Mouse (Mus musculus) limb, embryonic 11.5 days (tissue): ENCODE data around the gene Cblb. TPM values are rescaled to one million over a fixed set of nuclear protein-coding genes. Genes with fewer than 3 reads are reported as not detected.
A peak's percentile ranks its signal among the peaks of the same experiment; 100 is the strongest.

Source experiments
- ATAC-seq: fragments of 200-750 bp; cut with Nextera tagmentation; 2 replicates; pipeline ENCODE4 v1.8.0; 2017; ENCODE audit warnings: low read depth; ENCODE audit not compliant: insufficient number of reproducible peaks, low FRiP score, low TSS enrichment
- DNase-seq: peaks from one replicate; pipeline ENCODE4 v3.0.0-alpha.2; 2015; ENCODE audit warnings: low spot score
- H3K27ac ChIP-seq: fragments of 300-500 bp; sonication (generic); replicated peaks from 2 replicates; pipeline ENCODE4 v1.5.1; 2014; ENCODE audit warnings: low read depth, mild to moderate bottlenecking, low read length
- H3K27me3 ChIP-seq: fragments of 300-500 bp; sonication (generic); 2 replicates; pipeline ENCODE4 v1.6.1; 2014; ENCODE audit warnings: mild to moderate bottlenecking, low read length, mixed read lengths; ENCODE audit not compliant: control insufficient read depth, insufficient read depth
- H3K36me3 ChIP-seq: fragments of 300-500 bp; sonication (generic); 2 replicates; pipeline ENCODE4 v1.6.1; 2014; ENCODE audit warnings: mild to moderate bottlenecking, low read length, moderate library complexity, mixed read lengths; ENCODE audit not compliant: control insufficient read depth, insufficient read depth
- H3K4me1 ChIP-seq: fragments of 300-500 bp; sonication (generic); 2 replicates; pipeline ENCODE4 v1.6.1; 2014; ENCODE audit warnings: low read length, mixed read lengths; ENCODE audit not compliant: control insufficient read depth, insufficient read depth
- H3K4me2 ChIP-seq: fragments of 300-500 bp; sonication (generic); 2 replicates; pipeline ENCODE4 v1.6.1; 2014; ENCODE audit warnings: low read depth, mild to moderate bottlenecking, moderate library complexity; ENCODE audit not compliant: severe bottlenecking
- H3K4me3 ChIP-seq: fragments of 300-500 bp; sonication (generic); 2 replicates; pipeline ENCODE4 v1.5.1; 2014; ENCODE audit warnings: low read depth, low read length
- H3K9ac ChIP-seq: fragments of 300-500 bp; sonication (generic); 2 replicates; pipeline ENCODE4 v1.6.1; 2014; ENCODE audit warnings: mild to moderate bottlenecking, low read length
- H3K9me3 ChIP-seq: fragments of 300-500 bp; sonication (generic); 2 replicates; pipeline ENCODE4 v1.6.1; 2016; ENCODE audit warnings: low read length; ENCODE audit not compliant: control insufficient read depth
- WGBS: fragments of 180-500 bp; shearing (Covaris S2); extraction: QIAGEN DNeasy Blood & Tissue Kit; methylation state at CpG from one replicate; pipeline ENCODE4 v1.1.7; 2014; 5-methylcytosine and 5-hydroxymethylcytosine counted together
- polyA plus RNA-seq: library from polyadenylated mRNA; unstranded; fragments of >200 nt; fragmentation: Nextera tagmentation; extraction: Ambion mirVana; gene quantifications from 2 replicates; pipeline ENCODE4 v1.2.1, GENCODE M21; 2014

Gene Cblb
- polyA plus RNA-seq, 1 experiment from 2014 or later = 33.1 TPM

DNA sequence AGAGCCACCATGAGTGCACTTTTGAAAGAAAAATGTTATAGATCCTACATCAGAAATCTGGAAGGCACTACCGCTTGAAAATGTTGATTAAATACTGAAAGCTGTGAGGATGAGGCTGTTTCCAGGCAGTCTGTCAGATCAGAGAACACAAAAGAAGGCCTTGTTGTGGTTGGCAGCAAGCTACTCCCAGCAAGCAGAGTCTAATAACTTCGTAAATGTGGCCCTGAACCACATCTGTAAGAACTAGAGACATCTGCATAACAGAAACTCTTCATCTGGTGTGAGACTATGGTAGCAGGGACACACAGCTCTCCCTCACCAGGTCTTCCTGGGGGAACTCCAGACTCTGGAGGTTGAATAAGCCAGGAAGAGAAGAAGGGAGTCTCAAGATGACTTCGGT is 24.0 kb upstream of the Cblb start:
- no peaks in the 10 kb centered on the region for H3K9me3 ChIP-seq
- H3K4me1 ChIP-seq = no peaks in the 10 kb centered on the region
- DNase-seq = no peak
- ATAC-seq = no peak
- H3K4me3 ChIP-seq = no peak overlapping the region
- 84% methylated on average over 3 of the region's 3 CpGs for WGBS
- H3K9ac ChIP-seq = no peak overlapping the region
- H3K27me3 ChIP-seq = no peaks in the 10 kb centered on the region
- H3K27ac ChIP-seq = no peak overlapping the region
- H3K36me3 ChIP-seq = no peaks in the 10 kb centered on the region
- no peak overlapping the region for H3K4me2 ChIP-seq

DNA sequence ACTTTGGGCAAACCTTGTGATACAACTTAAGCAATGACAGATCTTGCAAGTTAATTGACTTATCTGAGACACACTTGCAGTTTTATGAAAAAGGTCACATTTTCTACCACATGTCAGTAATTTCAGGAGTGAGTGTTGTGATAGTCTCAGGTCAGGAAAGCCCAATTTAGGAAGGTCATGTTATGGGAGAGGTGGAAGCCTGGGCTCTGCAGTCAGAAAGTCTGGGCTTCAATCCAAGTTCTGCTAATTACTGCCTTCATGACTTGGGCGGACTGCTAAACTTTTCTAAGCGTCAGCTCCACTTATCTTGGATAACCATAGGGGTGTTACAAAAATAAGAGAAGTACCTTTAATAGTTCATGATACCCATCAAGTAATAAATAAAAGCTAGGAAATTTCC is 22.6 kb upstream of the Cblb start:
- Histone ChIP-seq H3K4me2 (no peak overlapping the region), H3K27ac (no peak overlapping the region), H3K4me3 (no peak overlapping the region), H3K9ac (no peak overlapping the region), H3K36me3 (no peaks in the 10 kb centered on the region), H3K27me3 (no peaks in the 10 kb centered on the region), H3K4me1 (no peaks in the 10 kb centered on the region), H3K9me3 (no peaks in the 10 kb centered on the region)
- ATAC-seq (no peak), DNase-seq (no peak)
- 42% methylated on average over 2 of the region's 2 CpGs for WGBS

DNA sequence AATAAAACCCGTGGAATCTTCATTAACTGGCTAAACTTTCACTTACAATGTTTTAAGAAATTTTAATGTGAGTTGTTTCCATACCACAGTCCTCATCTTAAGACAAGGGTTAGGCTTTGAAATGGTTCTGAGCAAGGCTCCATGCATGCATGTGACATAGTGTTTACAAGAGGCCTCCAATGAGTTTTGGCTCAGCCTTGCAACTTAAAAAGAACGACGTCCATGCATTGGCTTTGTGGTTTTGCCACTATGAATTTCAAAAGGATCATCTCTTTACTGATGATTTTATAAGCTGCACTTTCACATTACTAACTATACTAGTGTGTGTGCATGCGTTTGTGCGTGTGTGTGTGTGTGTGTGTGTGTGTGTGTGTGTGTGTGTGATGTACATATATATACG is 21.6 kb upstream of the Cblb start:
- H3K9ac ChIP-seq = no peak overlapping the region
- H3K36me3 ChIP-seq = no peaks in the 10 kb centered on the region
- no peak overlapping the region for H3K27ac ChIP-seq
- H3K4me3 ChIP-seq = no peak overlapping the region
- no peaks in the 10 kb centered on the region for H3K4me1 ChIP-seq
- H3K27me3 ChIP-seq = no peaks in the 10 kb centered on the region
- ATAC-seq (no peak), DNase-seq (no peak)
- 90% methylated on average over 6 of the region's 6 CpGs for WGBS
- no peaks in the 10 kb centered on the region for H3K9me3 ChIP-seq
- H3K4me2 ChIP-seq = no peak overlapping the region

DNA sequence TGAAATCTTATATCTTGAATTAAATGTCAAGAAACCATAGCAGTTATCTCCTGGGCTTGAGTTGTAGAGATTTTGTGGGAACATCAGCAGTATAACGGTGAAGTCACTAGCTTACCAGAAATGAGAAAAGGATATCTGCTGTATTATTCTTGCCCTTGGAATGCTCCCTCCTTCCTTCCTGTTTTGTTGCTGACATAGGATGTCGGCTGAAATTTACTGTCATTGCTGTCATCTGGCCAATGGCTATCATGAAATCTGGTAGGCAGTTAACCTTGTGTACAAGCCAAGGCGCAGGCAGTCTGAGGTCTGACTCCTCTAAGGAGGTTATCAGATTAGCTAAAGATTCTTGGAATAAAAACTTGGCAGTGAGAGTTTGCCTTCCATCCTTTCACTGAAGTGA is 18.0 kb upstream of the Cblb start:
- H3K36me3 ChIP-seq = no peaks in the 10 kb centered on the region
- no peak overlapping the region for H3K4me3 ChIP-seq
- H3K9ac ChIP-seq = no peak overlapping the region
- ATAC-seq (no peak), DNase-seq (no peak)
- no peak overlapping the region for H3K27ac ChIP-seq
- WGBS = 80% methylated on average over 3 of the region's 3 CpGs
- H3K27me3 ChIP-seq = no peaks in the 10 kb centered on the region
- no peaks in the 10 kb centered on the region for H3K4me1 ChIP-seq
- no peak overlapping the region for H3K4me2 ChIP-seq
- no peaks in the 10 kb centered on the region for H3K9me3 ChIP-seq

DNA sequence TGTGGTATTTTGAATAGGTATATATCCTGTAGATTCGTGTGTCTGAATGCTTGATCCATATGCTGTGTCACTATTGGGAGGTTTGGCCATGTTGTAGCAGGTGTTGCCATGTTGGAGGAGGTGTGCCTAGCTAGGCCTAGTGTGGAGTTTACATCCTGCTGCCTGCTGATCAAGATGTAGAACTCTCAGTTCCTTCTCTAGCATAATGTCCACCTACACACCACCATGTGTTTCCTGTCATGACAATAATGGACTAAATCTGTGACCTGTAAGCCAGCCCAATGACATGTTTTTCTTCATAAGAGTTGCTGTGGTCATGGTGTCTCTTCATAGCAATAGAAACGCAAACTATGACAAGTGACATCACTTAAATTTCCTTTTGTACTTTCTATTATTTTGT is 17.2 kb upstream of the Cblb start:
- H3K4me1 ChIP-seq = no peaks in the 10 kb centered on the region
- DNase-seq (no peak), ATAC-seq (no peak)
- WGBS = 84% methylated on average over 2 of the region's 2 CpGs
- H3K27me3 ChIP-seq = no peaks in the 10 kb centered on the region
- no peak overlapping the region for H3K4me3 ChIP-seq
- H3K27ac ChIP-seq = no peak overlapping the region
- H3K36me3 ChIP-seq = no peaks in the 10 kb centered on the region
- no peak overlapping the region for H3K4me2 ChIP-seq
- no peak overlapping the region for H3K9ac ChIP-seq
- H3K9me3 ChIP-seq = no peaks in the 10 kb centered on the region

DNA sequence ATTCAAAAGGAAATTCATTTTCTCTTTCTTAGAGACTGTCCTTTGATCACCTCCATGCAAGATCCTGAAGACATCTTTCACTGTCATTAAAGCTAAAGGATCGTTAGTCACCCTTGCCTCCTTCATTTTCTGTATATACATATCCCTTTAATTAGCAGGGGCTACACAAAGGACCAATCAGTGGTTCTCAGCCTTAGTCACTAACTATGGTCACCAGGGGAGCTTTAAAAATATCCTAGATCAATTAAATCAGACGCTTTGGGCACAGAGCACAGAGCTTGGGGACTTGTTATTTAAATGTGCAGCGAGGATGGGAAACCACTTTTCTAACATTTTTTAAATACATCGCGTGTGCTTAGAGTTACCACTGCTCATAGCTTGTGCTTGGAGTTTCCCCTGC is 7.6 kb upstream of the Cblb start:
- Histone ChIP-seq H3K4me2 (no peak overlapping the region), H3K9ac (no peak overlapping the region), H3K27me3 (no peaks in the 10 kb centered on the region), H3K36me3 (no peaks in the 10 kb centered on the region), H3K4me1 (no peaks in the 10 kb centered on the region), H3K27ac (no peak overlapping the region), H3K9me3 (no peaks in the 10 kb centered on the region), H3K4me3 (no peak overlapping the region)
- ATAC-seq = no peak
- no peak for DNase-seq
- WGBS = 65% methylated on average over 5 of the region's 5 CpGs

DNA sequence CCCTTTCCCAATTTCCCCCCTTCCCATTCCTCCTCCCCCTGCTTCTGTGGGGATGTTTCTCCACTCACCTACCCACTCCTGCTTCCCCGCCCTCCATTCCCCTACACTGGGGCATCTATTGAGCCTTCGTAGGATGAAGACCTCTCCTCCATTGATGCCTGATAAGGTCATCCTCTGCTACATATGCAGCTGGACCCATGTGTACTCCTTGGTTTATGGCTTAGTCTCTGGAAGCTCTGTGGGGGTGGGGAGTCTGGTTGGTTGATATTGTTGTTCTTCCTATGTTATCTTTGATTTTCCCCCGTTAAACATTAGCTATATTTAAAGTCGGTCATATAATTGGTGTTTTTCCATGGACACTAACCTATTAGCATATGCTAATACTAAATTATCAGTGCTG is 3.7 kb upstream of the Cblb start:
- H3K27me3 ChIP-seq = no peaks in the 10 kb centered on the region
- no peak overlapping the region for H3K9ac ChIP-seq
- no peaks in the 10 kb centered on the region for H3K36me3 ChIP-seq
- H3K4me2 ChIP-seq = no peak overlapping the region
- H3K9me3 ChIP-seq = no peaks in the 10 kb centered on the region
- DNase-seq (no peak), ATAC-seq (no peak)
- WGBS = 92% methylated on average over 4 of the region's 4 CpGs
- H3K4me3 ChIP-seq = no peak overlapping the region
- H3K4me1 ChIP-seq = no peaks in the 10 kb centered on the region
- no peak overlapping the region for H3K27ac ChIP-seq

DNA sequence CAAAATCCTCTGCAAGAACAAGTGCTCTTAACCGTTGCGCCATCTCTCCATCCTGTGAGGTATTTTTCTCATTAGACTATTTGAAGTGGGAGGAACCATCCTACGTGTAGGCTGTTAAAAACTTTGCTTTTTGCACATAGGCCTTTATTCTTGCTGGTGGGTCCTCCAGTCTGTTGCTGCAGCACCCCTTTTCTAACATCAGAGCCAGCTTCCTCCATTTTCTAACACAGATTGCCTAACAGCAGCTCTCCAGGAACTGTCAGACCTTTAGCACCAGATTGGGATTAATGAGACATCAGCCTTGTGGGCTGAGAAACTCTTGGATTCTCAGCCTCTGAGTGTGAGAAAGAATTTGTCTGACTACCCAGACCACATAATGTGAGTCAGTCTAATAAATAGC is 2.0 kb upstream of the Cblb start:
- H3K27me3 ChIP-seq = no peaks in the 10 kb centered on the region
- no peak overlapping the region for H3K9ac ChIP-seq
- no peaks in the 10 kb centered on the region for H3K9me3 ChIP-seq
- no peak overlapping the region for H3K4me2 ChIP-seq
- DNase-seq (no peak), ATAC-seq (no peak)
- no peaks in the 10 kb centered on the region for H3K36me3 ChIP-seq
- no peak overlapping the region for H3K4me3 ChIP-seq
- no peak overlapping the region for H3K27ac ChIP-seq
- 93% methylated on average over 3 of the region's 3 CpGs for WGBS
- peaks cover 2% of the 10 kb centered on the region; the same call in 1 of the 2 replicates for H3K4me1 ChIP-seq

DNA sequence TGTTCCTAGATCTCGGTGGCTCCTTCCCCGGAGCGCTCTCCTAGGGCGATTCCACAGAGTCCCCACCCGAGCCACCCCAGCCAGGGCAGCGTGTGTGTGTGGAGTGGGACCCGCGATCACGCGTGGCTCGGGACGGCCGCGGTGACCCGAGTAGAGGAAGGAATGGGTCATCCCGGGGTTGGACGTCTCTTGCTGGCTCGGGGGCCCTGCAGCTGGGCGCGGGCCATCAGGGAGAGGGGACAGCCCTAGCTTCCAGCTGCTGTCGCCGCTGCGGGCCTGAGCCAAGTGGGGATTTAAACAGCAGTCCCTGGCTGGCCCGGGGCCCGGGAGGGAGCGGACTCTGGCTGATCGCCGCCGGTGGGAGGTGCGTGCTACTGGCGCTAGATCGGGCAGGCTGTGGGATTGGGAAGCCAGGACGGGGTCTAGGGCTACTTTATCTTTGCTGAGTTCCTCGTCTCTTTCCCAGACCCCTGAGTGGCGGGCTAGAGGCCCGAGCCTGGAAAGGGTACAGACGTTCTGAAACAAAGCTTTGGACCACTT is 757 bp downstream of the Cblb start:
- peak; percentile 87 for DNase-seq
- peaks cover 7% of the 10 kb centered on the region; the same call in 1 of the 2 replicates for H3K36me3 ChIP-seq
- H3K27ac ChIP-seq = peak overlapping the region; percentile 93
- peaks cover 2% of the 10 kb centered on the region; the same call in 1 of the 2 replicates for H3K4me1 ChIP-seq
- H3K27me3 ChIP-seq = no peaks in the 10 kb centered on the region
- H3K4me3 ChIP-seq = peak overlapping the region; percentile 92
- H3K9me3 ChIP-seq = no peaks in the 10 kb centered on the region
- WGBS = under 1% methylated on average over 36 of the region's 37 CpGs
- H3K9ac ChIP-seq = peak overlapping the region; percentile 98
- peak overlapping the region; percentile 59 for H3K4me2 ChIP-seq
- peak; percentile 74 for ATAC-seq
